Comparison of ENCODE assay signal across 8 mouse cellular contexts in genomic region chr13:69696333-69696991, GRCm38 (mm10). TPM values are rescaled to one million over a fixed set of nuclear protein-coding genes. Genes with fewer than 3 reads are reported as not detected.
DNase-seq lines count a peak whose midpoint lies in the region; ATAC-seq lines count a peak whose summit lies in the region.

No protein-coding gene starts in this region.

- DNase-seq in kidney, adult 11 months = peak; percentile 31
- peak; percentile 83 for DNase-seq in forebrain, embryonic 14.5 days (ENCODE audit: low spot score)
- DNase-seq in hindlimb bud, embryonic 11.5 days (ENCODE audit: extremely low spot score, low read depth, low spot score) = peak; percentile 41
- DNase-seq in left cerebral cortex, postnatal 10 days (ENCODE audit: extremely low spot score in 1 of 2, low spot score in 2 of 2) = peak; percentile 81 to 85
- DNase-seq in midbrain, embryonic 14.5 days = peak; percentile 89
- peak; percentile 55 for DNase-seq in telencephalon, adult 2 months (ENCODE audit: low read depth, low spot score)

- H3K27ac ChIP-seq in kidney, embryonic 14.5 days (ENCODE audit: low read depth, low read length) = no peak overlapping the region
- H3K27ac ChIP-seq in forebrain, embryonic 14.5 days (ENCODE audit: low read depth, low read length) = no peak overlapping the region
- H3K27ac ChIP-seq in midbrain, embryonic 14.5 days (replicated peaks; ENCODE audit: low read depth, low read length) = no peak overlapping the region

- ATAC-seq in kidney, embryonic 14.5 days (ENCODE audit: low FRiP score, low TSS enrichment) = no peak
- peak; percentile 93 for ATAC-seq in cerebellum, adult (ENCODE audit: insufficient number of reproducible peaks, low FRiP score, low TSS enrichment)
- peak; percentile 91 for ATAC-seq in forebrain, embryonic 14.5 days
- ATAC-seq in midbrain, embryonic 14.5 days (ENCODE audit: low FRiP score, low TSS enrichment) = peak; percentile 68; the same call in 1 of the 2 replicates

- no peak overlapping the region for H3K4me3 ChIP-seq in kidney, embryonic 14.5 days (ENCODE audit: low read length)
- H3K4me3 ChIP-seq in forebrain, embryonic 14.5 days (ENCODE audit: low read depth, low read length) = no peak overlapping the region
- no peak overlapping the region for H3K4me3 ChIP-seq in midbrain, embryonic 14.5 days (replicated peaks; ENCODE audit: low read depth, low read length)

- 40% methylated on average over 13 of the region's 13 CpGs for WGBS in kidney, embryonic 14.5 days
- WGBS in forebrain, embryonic 14.5 days = 34% methylated on average over 13 of the region's 13 CpGs
- 41% methylated on average over 13 of the region's 13 CpGs for WGBS in midbrain, embryonic 14.5 days

- no peaks in the 10 kb centered on the region for H3K36me3 ChIP-seq in kidney, embryonic 14.5 days (ENCODE audit: control insufficient read depth, insufficient read depth, low read length)
- no peaks in the 10 kb centered on the region for H3K36me3 ChIP-seq in forebrain, embryonic 14.5 days (ENCODE audit: control insufficient read depth, insufficient read depth, low read length)
- H3K36me3 ChIP-seq in midbrain, embryonic 14.5 days (ENCODE audit: control insufficient read depth, insufficient read depth, low read length) = peaks cover 9% of the 10 kb centered on the region; the same call in 1 of the 2 replicates

- no peaks in the 10 kb centered on the region for H3K4me1 ChIP-seq in kidney, embryonic 14.5 days (ENCODE audit: control insufficient read depth, insufficient read depth, low read length)
- H3K4me1 ChIP-seq in forebrain, embryonic 14.5 days (ENCODE audit: control insufficient read depth, insufficient read depth, low read length) = peaks cover 3% of the 10 kb centered on the region; the same call in 1 of the 2 replicates
- no peaks in the 10 kb centered on the region for H3K4me1 ChIP-seq in midbrain, embryonic 14.5 days (ENCODE audit: control insufficient read depth, insufficient read depth, low read length)

- H3K4me2 ChIP-seq in kidney, embryonic 14.5 days (replicated peaks; ENCODE audit: low read depth, low read length) = no peak overlapping the region
- H3K4me2 ChIP-seq in forebrain, embryonic 14.5 days (ENCODE audit: low read length) = 0 out of 2 replicates have a peak overlapping the region, but pooled peaks have one; percentile 14
- no peak overlapping the region for H3K4me2 ChIP-seq in midbrain, embryonic 14.5 days (ENCODE audit: low read length)

- no peaks in the 10 kb centered on the region for H3K27me3 ChIP-seq in kidney, embryonic 14.5 days (ENCODE audit: control insufficient read depth, insufficient read depth, low read length)
- no peaks in the 10 kb centered on the region for H3K27me3 ChIP-seq in forebrain, embryonic 14.5 days (replicated peaks; ENCODE audit: control insufficient read depth, insufficient read depth, low read length)
- no peaks in the 10 kb centered on the region; the same call in 1 of the 2 replicates for H3K27me3 ChIP-seq in midbrain, embryonic 14.5 days (ENCODE audit: control insufficient read depth, insufficient read depth, low read length)

- intact Hi-C loops in left cerebral cortex, postnatal 10 days (cut with DNase I) = loop anchor here (5.0 kb wide), 1 partner anchor 41 kb away; the partner anchor contains the start of gene Ube2ql1

- H3K9me3 ChIP-seq in kidney, embryonic 14.5 days (ENCODE audit: control insufficient read depth, low read length) = no peaks in the 10 kb centered on the region
- no peaks in the 10 kb centered on the region for H3K9me3 ChIP-seq in forebrain, embryonic 14.5 days (replicated peaks; ENCODE audit: control insufficient read depth, low read length)
- H3K9me3 ChIP-seq in midbrain, embryonic 14.5 days (ENCODE audit: control insufficient read depth, low read length) = no peaks in the 10 kb centered on the region

- H3K9ac ChIP-seq in kidney, embryonic 14.5 days (ENCODE audit: low read depth, low read length) = no peak overlapping the region
- no peak overlapping the region for H3K9ac ChIP-seq in forebrain, embryonic 14.5 days (ENCODE audit: low read length)
- no peak overlapping the region for H3K9ac ChIP-seq in midbrain, embryonic 14.5 days (replicated peaks; ENCODE audit: low read length)

RNA-seq across cellular contexts. Expression of gene Ube2ql1, which starts 43.2 kb away (rescaled TPM):
- 0.73 and 1.1 TPM in 2 replicates for polyA plus RNA-seq in kidney, embryonic 14.5 days (2014; fragmentation: Nextera tagmentation; extraction: Ambion mirVana)
- polyA plus RNA-seq in forebrain, embryonic 14.5 days (2014; fragmentation: Nextera tagmentation; extraction: Ambion mirVana) = 31.7 and 35.4 TPM in 2 replicates
- 100 to 1,000 TPM; 195 to 198 TPM for total RNA-seq in left cerebral cortex, postnatal 10 days (2021)
- 34.4 and 43.7 TPM in 2 replicates for polyA plus RNA-seq in midbrain, embryonic 14.5 days (2014; fragmentation: Nextera tagmentation; extraction: Ambion mirVana)

Comparison
In these comparisons a context has a peak if more than half of its experiments do, and no peak if none do; other contexts are left out.
1. DNase-seq: peak in every context shown above with its lines; median percentile 89 in midbrain, embryonic 14.5 days; 83 in forebrain, embryonic 14.5 days; 83 in left cerebral cortex, postnatal 10 days; 55 in telencephalon, adult 2 months; 41 in hindlimb bud, embryonic 11.5 days; 31 in kidney, adult 11 months.
2. RNA of gene Ube2ql1, which starts 43.2 kb away (polyA plus RNA-seq): 34.4 to 43.7 TPM in midbrain, embryonic 14.5 days and 31.7 to 35.4 TPM in forebrain, embryonic 14.5 days; 0.73 to 1.1 TPM in kidney, embryonic 14.5 days; every median in the first group is over 10 times any median in the second.